Mouse (Mus musculus) 3T3-L1 (cell line): Measurements from ENCODE around the gene Knop1.

Experiments used
- DNase-seq: peaks from one replicate; pipeline ENCODE4 v3.0.0-alpha.2; 2015; ENCODE audit warnings: low read depth, low spot score

The Knop1 gene

GRCm38 (mm10) chr7:118848796-118849195, 7.3 kb downstream of the Knop1 start:
- DNase-seq = no peak

- no peak for DNase-seq
Observed at GRCm38 (mm10) chr7:118846329-118846728, 9.7 kb downstream of the Knop1 start.

GRCm38 (mm10) chr7:118845141-118845540, 10.9 kb downstream of the Knop1 start:
- no peak for DNase-seq

GRCm38 (mm10) chr7:118842938-118843337, 13.1 kb downstream of the Knop1 start:
- DNase-seq = no peak

GRCm38 (mm10) chr7:118841796-118842195, 14.3 kb downstream of the Knop1 start:
- DNase-seq = peak; percentile 86

DNA sequence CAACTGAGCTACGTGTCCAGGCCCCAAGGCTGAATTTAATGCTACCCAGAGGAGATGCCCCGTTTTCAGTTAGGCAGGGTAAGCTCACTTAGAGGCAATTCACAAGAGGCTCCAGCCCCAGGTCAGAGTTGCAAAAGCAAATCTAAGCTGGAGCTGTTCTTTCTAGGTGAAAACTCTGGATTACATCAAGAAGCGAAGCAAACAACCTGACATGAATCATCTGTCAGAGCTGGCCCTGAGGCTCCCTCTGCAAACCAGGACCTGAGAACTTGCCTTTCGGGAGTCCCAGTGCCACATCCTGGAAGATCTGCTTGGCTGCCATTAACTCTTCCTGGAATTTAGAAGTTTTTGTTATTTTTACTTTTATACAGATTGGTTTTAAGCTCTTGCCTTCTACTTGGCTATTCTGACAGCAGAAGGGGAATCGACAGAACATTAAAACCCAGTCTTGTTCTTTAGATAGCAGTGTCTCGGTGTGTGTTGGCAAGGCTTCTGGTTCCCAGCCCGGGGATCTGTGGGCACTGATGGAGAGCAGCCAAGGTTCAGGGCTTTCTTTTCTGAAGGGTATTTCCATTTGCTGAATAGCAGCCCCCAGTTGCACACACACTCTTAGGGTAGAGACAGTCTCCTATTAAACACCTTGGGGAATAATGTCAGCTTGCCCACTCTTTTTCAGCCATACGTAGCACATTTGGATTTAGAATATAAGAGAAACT, 14.9 kb downstream of the Knop1 start:
- no peak for DNase-seq

DNA sequence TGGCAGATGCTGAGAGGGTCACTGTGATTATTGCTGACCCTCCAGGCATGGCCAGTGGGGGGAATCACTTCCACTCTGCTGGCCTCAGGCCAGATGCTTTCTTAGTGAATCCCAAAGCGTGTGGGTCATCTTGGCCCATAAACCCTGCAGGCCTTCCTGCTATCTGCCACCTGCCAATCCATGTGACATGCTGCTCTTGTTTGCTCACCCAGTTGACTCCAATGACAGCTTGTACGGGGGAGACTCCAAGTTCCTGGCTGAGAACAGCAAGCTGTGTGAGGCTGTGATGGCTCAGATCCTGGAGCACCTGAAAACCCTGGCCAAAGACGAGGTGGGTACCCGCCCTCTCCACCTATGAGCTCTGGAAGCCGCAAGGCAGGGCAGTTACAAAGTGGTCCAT, 18.2 kb downstream of the Knop1 start:
- DNase-seq = no peak

DNA sequence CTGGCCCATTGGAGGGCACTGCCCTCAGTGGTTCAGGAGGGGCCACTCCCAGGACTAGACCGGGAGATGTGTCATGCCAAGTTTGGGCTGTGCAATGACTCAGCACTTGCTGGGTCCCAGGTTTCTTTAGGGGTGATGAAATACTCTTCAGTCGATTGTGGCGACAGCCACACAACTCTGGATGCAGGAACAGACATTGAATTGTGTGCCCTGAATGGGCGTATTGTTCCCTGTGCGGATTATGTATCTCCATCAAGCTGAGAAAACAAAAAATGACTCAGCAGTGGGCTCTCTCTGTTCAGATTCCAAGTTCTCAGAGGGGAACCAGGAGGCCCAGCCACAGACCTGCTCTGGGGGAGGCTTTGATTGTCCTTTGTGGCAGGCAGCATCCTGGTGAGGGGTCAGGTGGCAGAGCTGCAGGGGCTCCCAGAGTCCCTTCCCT, 28.1 kb downstream of the Knop1 start:
- peak; percentile 86 for DNase-seq

DNA sequence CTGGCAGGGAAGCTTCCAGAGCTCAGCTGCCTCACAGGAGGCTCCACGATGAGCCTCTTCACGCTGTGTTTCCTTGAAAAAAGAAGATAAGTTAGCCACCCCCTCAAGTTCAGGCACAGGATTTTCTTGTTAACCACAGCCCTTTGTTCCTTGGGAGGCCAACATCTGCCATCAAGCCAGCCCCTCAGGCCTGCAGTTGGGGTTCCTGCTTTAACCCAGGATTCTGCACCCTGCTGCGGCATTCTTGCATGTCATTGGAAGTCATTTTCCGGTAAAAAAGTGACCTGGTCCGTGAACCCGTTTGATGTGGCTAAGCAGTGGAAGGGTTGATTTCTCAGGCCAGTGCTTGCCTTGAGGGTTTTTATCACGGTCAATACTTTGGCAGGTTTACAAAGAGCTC, 31.6 kb downstream of the Knop1 start:
- no peak for DNase-seq

- DNase-seq = no peak
Observed at GRCm38 (mm10) chr7:118821887-118822556, 34.0 kb downstream of the Knop1 start.

DNA sequence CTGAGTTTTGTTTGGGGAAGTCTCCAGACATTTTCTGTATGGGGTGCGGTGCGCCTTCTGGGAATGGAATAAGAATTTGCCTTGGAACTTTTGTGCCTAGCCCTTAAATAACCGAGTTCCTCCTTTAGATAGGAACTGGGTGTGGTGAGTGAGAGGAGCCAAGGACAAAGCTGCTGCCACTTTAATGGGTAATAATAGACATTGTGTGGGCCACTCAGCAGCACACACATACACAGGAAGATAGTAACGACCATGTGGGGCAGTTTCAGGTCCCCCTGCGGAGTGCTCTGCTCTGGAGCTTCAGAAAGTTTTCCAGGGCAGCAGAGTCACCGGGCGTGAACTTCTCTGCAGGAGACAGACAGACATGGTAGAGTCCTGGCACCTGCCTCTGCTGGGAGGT, 34.7 kb downstream of the Knop1 start:
- DNase-seq = no peak

DNA sequence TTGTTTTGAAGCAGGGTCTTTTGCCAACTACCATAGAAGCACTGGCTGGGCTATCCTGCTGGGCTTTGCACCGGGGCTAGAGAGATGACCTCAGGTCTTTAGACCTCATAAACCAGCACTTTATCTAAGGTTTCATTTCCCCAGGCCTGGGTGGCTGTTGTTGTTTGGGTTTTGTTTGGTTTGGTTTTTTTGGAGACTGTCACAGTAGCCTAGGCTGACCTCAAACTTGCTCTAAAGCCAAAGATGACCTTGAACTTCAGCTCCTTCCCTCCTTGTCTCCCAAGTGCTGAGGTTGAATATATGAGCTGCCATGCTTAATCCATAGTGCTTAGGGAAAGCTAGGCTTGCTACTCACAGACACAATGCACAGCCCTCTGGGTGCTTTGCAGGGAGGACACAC, 36.4 kb downstream of the Knop1 start:
- no peak for DNase-seq

- no peak for DNase-seq
Observed at GRCm38 (mm10) chr7:118817741-118818140, 38.3 kb downstream of the Knop1 start.

GRCm38 (mm10) chr7:118816275-118816674, 39.8 kb downstream of the Knop1 start:
- DNase-seq = no peak

DNA sequence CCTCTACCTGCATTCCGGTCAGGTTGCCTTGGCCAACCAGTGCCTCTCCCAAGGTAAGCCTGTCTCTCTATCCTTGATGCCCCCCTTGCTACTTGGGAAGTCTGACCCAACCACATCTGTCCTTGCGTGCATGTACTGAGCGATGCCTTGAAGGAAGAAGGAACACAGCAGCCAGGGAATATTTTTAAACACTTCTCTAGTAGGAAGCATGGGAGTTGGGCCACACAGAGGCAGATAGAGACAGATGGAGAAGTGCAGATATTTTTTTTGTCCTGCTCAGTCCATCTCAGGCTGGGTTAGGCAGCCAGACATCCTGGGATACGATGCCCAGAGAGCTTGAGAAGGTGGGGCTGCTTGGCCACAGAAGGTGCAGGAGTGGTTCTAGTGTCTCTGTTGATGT, 42.5 kb downstream of the Knop1 start:
- no peak for DNase-seq

DNA sequence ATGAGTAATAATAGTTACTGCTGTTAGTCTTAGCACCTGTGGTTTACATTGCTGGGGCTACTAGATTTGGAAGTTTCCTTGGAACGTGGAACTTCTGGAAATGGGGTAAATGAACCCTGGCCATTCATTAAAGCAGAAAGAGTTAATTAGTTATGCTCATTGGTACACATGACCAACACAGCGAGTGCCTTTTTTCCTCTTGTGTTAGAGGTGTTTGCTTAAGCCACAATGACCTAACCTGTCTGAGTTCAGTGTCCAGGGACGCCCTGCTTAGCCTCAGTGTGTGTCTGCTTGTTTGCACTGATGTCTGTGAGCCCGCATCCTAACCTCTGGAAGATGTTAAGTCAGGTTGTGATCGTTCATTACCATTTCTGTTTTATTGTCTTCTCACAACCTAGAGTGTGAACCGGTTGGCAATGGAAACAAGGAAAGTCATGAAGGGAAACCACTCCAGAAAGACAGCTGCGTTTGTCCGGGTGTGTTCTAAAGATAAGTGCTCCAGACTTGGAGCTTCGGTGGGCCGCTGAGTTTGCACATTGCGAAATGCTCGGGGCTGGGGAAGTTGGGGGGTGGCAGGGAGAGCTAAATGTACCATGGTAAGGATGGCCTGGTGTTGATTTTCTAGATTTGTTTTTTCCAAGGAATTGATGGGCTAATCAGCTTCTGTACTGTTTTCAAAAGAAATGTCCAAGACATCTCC, 44.5 kb downstream of the Knop1 start:
- DNase-seq = no peak

DNA sequence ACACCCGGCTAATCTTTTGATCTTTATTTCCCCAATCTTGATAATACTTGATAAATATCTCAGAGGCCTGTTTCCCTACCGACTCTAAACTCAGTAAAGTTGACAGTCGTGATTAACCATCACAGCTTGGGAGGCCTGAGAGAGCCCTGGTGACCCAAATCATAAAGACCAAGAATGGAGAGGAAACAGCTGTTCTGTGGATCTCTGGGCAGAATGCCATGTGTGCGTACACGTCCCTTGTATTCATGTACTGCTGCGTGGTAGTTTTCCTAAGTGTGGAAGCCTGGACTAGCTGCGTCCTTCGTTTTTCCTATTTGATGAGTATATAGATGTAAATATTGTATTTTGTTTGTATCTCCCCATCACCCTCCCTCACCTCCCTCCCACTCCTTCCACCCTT, 48.2 kb downstream of the Knop1 start:
- no peak for DNase-seq

DNA sequence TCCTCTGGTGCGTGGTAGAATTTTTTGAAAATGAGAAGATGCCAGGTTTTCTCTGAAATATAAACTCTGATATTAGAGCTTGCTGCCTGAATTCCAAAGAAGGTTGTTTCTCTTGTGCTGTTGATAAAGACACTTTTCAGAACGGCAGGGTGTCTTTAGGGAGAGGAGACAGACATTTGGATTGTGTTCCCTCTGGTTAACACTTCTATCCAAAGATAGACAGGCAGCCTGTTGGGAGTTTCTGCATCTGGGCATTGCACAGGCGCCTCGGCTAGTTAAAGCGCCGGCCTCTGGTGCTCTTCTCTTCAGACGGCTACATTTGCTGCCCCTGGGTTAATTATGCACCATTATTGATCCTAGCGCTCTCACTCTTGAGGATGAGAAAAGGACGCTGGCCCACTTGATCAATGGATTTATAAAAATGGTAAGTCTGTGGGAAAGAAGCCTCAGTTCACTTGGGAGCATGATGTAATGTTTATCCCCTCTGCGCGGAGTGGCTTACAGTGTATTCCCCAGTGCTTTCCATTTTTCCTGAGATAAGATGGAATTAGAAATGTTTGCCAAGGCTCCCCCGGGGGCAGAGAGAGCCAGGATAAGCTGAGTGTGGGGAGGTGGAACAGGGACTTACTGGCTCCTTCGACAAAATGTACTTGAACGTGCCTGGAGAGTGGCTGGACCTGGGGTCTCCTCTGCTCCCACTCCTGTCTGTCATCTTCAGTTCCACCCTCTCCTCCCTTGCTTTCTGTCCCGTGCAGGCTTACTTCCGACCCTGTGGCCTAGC, 49.2 kb downstream of the Knop1 start:
- DNase-seq = no peak

- no peak for DNase-seq
Observed at GRCm38 (mm10) chr7:118803425-118803824, 52.6 kb downstream of the Knop1 start.

GRCm38 (mm10) chr7:118801791-118802190, 54.3 kb downstream of the Knop1 start:
- DNase-seq = no peak

GRCm38 (mm10) chr7:118800112-118800734, 55.8 kb downstream of the Knop1 start:
- no peak for DNase-seq
